Mouse (Mus musculus) bone marrow, adult 2 months (tissue): ENCODE measurements around the gene Id1.

Experiments used
- CTCF ChIP-seq: fragments of 200-500 bp; IDR thresholded peaks from 2 replicates; pipeline ENCODE4 v1.5.1; 2011; ENCODE audit warnings: low read length, control low read depth; ENCODE audit not compliant: control insufficient read depth, insufficient read depth
- POLR2A ChIP-seq: fragments of 200-500 bp; IDR thresholded peaks from 2 replicates; pipeline ENCODE4 v1.6.1; 2011; ENCODE audit warnings: low read depth, mild to moderate bottlenecking, control low read depth, low read length, borderline replicate concordance; ENCODE audit not compliant: control insufficient read depth

DNA sequence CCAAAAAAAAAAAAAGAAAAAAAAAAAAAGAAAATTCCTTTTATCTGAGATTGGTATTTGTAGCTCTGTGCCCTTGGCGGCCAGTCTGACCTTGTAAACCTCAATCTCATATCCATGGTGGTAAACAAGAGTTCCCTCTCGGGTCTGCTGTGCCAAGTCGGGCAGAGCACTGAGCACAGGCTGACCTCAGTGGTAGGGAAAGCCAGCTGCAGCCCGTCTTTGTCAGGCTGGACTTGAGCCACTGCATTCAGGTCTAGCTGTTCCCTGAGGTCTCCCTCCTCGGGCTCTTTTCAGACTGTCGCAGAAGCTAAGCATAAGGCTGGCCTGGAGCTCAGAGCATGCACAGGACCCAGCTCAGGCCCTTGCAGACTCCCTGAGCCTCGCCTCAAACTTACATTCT lies 41.3 kb upstream of the Id1 start:
- TF ChIP-seq CTCF (no peak), POLR2A (no peak)
